Mouse (Mus musculus) mouse trophoblast stem cell (cell line): Measurements from ENCODE around the gene Ccdc134.

Experiments
- in situ Hi-C, 2 experiments: fragments of 300-500 bp; cut with MseI, MboI; formaldehyde crosslinking; loops; 2 replicates in 1 of 2; 3 replicates in 1 of 2; pipeline ENCODE4 v1.15.1; 2025

Gene Ccdc134

GRCm38 (mm10) chr15:82170437-82171377, 43.0 kb downstream of the Ccdc134 start:
- in situ Hi-C loops = no loop called here

- in situ Hi-C loops = no loop called here
Measured at GRCm38 (mm10) chr15:82172648-82173047, 44.9 kb downstream of the Ccdc134 start.

DNA sequence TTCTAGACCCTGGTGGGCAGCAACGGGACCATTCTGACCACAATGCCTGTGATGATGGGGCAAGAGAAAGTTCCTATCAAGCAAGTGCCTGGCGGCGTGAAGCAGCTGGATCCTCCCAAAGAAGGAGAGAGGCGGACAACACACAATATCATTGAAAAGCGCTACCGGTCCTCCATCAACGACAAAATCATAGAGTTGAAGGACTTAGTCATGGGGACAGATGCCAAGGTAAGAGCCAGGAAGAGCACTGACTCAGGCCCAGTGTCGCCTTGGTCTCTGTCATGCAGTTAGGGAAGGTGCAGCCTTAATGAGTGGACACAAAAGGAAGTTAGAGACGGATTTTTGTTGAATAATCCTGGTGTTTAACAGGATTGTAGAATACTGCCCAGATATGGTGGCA, 47.4 kb downstream of the Ccdc134 start:
- in situ Hi-C loops = no loop called here

- in situ Hi-C loops = no loop called here
Measured at GRCm38 (mm10) chr15:82177743-82178290, 50.1 kb downstream of the Ccdc134 start.

GRCm38 (mm10) chr15:82181131-82181530, 53.4 kb downstream of the Ccdc134 start:
- in situ Hi-C loops = no loop called here

DNA sequence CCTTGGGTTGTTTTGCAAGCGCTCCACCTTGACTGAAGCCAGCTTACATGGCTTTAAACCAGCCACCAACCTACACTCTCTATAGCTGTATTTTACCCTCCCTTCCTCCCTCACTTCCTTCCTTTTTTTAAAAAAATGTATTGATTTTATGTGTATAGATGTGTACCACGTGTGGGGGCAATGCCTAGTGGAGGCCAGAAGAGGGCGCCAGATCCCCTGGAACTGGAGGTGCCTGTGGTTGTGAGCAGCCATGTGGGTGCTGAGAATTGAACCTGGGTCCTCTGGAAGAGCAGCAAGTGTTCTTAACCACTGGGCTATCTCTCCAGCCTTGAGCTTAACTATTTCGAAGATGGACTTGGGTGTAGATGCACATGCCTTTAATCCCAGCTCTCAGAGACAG, 54.6 kb downstream of the Ccdc134 start:
- in situ Hi-C loops = no loop called here

- in situ Hi-C loops = no loop called here
Measured at GRCm38 (mm10) chr15:82183596-82183995, 55.9 kb downstream of the Ccdc134 start.

DNA sequence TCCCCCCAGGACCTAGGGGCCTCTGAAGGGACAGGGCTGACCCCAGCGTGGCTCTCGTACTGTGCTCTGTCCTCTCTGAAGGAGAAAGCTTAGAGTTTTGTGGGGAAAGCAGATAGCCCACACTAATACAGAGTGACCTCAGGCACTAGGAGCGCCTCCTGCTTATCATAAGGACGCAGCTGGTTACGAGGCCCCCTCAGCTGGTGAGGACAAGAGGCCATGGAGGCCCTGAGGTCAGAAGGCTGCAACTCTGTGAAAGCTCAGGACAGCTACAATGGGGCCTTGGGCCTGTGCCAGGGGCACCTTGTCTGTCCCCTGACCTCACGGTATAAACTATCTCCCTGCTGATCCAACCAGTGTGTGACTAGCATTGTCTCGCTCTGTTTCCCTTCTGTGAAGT, 56.5 kb downstream of the Ccdc134 start:
- in situ Hi-C loops = no loop called here

DNA sequence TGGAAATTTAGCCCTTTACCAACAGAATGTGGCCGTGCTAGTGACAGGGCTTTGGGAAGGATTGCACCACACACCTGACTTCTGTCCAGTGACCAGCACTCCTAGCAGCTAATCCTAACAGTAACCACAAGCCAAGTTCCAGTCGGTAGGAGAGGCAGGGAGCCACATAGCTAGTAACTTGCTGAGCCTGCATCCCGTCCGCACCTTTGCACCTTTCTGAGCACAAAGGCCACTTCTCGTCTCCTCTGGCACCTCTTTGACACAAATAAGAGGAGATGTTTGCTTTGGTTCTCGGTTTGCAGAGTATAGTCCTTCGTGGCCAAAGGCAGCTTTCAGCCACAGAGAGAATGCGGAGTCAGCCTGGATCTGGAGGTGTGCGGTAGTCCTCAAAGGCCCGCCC, 56.9 kb downstream of the Ccdc134 start:
- in situ Hi-C loops = no loop called here

- in situ Hi-C loops = no loop called here
Measured at GRCm38 (mm10) chr15:82185062-82185783, 57.5 kb downstream of the Ccdc134 start.

GRCm38 (mm10) chr15:82186131-82186530, 58.4 kb downstream of the Ccdc134 start:
- in situ Hi-C loops = no loop called here

GRCm38 (mm10) chr15:82186931-82187330, 59.2 kb downstream of the Ccdc134 start:
- in situ Hi-C loops = no loop called here

GRCm38 (mm10) chr15:82187401-82187800, 59.7 kb downstream of the Ccdc134 start:
- in situ Hi-C loops = no loop called here

DNA sequence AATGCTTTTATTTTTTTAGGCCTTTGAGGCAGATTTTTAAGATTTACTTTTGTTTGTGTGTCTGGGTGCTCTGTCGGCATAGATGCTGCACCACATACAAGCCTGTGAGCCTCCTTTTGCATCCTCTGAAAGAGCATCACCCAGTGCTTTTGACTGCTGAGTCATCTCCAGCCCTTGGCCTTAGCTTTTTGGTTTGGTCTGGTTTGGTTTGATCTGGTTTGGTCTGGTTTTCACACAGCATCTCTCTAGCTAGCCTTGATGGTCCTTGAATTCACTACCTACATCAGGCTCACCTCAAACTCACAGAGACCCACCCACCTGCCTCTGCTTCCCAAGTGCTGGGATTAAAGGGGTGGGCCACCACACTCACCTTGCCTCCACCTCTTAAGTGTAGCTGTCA, 60.2 kb downstream of the Ccdc134 start:
- in situ Hi-C loops = no loop called here

DNA sequence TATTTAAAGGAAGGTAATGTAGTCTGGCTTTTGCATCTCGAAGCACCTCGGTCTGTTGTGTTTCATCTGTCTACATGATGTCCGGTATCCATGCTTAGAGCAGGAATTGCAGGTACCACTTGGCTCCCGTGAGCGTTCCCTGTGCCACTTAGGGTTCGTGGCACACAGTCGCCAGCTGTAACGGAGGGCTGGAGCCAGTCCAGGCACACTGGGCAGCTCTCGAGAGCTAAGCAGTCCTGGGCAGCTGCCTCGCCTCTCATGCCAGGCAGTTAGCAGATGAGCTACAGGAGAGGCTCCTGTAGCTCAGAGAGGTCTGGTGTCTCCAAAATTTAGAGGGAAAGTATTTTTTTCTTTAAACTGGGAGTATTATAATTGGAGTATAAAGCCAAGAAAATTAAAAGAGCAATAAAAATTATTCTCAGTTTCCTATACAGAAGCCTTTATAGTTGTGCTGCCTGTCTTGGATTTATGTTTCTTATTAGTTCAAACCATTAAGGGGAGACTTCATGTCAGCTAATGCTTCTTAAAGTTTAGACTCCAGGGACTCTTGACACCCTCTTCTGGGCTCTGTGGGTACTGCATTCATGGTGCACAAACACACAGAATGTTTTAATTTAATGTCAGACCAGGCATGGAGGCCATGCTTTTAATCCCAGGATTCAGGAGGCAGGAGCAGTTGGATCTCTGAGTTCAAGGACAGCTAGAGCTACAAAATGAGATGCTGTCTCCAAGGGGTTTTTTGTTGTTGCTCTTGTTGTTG, 60.9 kb downstream of the Ccdc134 start:
- in situ Hi-C loops = no loop called here
